Mouse (Mus musculus) forebrain, embryonic 15.5 days (tissue): ENCODE measurements around the gene Atrn. TPM values are rescaled to one million over a fixed set of nuclear protein-coding genes. Genes with fewer than 3 reads are reported as not detected.

ENCODE experiments used
- ATAC-seq: fragments of 200-750 bp; cut with Nextera tagmentation; replicated peaks from 2 replicates; pipeline ENCODE4 v1.8.0; 2017; ENCODE audit warnings: mild to moderate bottlenecking, moderate TSS enrichment, moderate library complexity
- H3K27ac ChIP-seq: fragments of 300-500 bp; sonication (generic); replicated peaks from 2 replicates; pipeline ENCODE4 v1.5.1; 2015; ENCODE audit warnings: mild to moderate bottlenecking, inconsistent platforms
- H3K27me3 ChIP-seq: fragments of 300-500 bp; sonication (generic); 2 replicates; pipeline ENCODE4 v1.6.1; 2015; ENCODE audit warnings: inconsistent platforms
- H3K36me3 ChIP-seq: fragments of 300-500 bp; sonication (generic); 2 replicates; pipeline ENCODE4 v1.6.1; 2015; ENCODE audit warnings: mild to moderate bottlenecking, inconsistent platforms
- H3K4me1 ChIP-seq: fragments of 300-500 bp; sonication (generic); 2 replicates; pipeline ENCODE4 v1.6.1; 2015; ENCODE audit warnings: inconsistent platforms
- H3K4me2 ChIP-seq: fragments of 300-500 bp; sonication (generic); replicated peaks from 2 replicates; pipeline ENCODE4 v1.6.1; 2015; ENCODE audit warnings: mild to moderate bottlenecking, inconsistent platforms
- H3K4me3 ChIP-seq: fragments of 300-500 bp; sonication (generic); 2 replicates; pipeline ENCODE4 v1.5.1; 2015; ENCODE audit warnings: mild to moderate bottlenecking, inconsistent platforms
- H3K9ac ChIP-seq: fragments of 300-500 bp; sonication (generic); replicated peaks from 2 replicates; pipeline ENCODE4 v1.6.1; 2015; ENCODE audit warnings: mild to moderate bottlenecking, inconsistent platforms
- H3K9me3 ChIP-seq: fragments of 300-500 bp; sonication (generic); 2 replicates; pipeline ENCODE4 v1.6.1; 2016; ENCODE audit warnings: inconsistent platforms
- WGBS: fragments of 180-500 bp; shearing (Covaris S2); methylation state at CpG from one replicate; pipeline ENCODE4 v1.1.7; 2015; ENCODE audit warnings: mixed read lengths; 5-methylcytosine and 5-hydroxymethylcytosine counted together
- polyA plus RNA-seq: library from polyadenylated mRNA; unstranded; fragments of >200 nt; fragmentation: Nextera tagmentation; extraction: Ambion mirVana; gene quantifications from 2 replicates; pipeline ENCODE4 v1.2.1, GENCODE M21; 2015

Atrn gene
- polyA plus RNA-seq = 10.7 and 12.2 TPM in 2 replicates

DNA sequence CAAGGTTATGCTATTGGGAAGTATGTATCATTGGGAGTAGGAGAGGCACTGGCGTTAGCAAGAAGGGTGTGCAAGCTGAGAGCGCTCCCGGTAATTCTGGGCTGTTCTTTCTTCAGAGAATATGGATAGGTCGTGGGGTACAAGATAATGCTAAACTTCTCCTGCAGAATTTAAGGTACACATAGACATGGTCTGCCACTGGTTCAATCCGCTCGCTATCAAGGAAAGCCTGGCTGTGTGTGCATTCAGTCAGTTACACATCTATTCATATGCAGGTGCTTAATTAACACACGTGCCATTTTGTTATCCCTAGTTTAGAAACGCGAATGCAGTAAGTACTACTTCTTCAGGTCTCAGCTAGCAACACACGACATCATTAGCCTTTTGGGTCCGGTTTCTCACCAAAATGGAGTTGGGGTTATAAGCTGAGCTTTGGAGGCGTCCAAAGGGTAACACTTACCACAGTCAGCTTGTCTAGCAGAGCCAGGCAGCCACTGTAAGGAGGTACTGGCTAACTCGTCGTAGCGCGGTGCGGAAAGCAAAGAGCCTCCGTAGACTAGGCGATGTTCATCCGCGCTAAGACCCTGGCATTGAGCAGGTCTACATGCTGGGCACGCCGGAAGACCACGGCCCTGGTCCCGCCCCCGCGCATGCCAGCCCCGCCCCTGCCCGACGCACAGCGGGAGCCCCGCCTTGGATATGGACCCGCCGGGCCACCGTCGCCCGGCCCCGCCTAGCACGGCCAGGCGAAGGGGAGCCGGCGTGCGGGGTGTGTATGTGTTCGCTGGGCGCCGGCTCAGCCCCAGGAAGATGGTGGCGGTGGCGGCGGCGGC is at the start of gene Atrn, which contains the start of gene 4930402H24Rik:
Gene Atrn (plus strand): TSS at position 745 of the 833 bp plus-strand sequence.
Gene 4930402H24Rik (minus strand): TSS at position 656 of the 833 bp plus-strand sequence.
- no peaks in the 10 kb centered on the region for H3K27me3 ChIP-seq
- peak within 1 kb of the TSS; percentile 85 for H3K9ac ChIP-seq
- H3K27ac ChIP-seq = peak within 1 kb of the TSS; percentile 86
- H3K4me2 ChIP-seq = peak within 1 kb of the TSS; percentile 59
- H3K4me3 ChIP-seq = peak within 1 kb of the TSS; percentile 67
- H3K4me1 ChIP-seq = peaks cover 22% of the 10 kb centered on the region
- no peaks in the 10 kb centered on the region for H3K9me3 ChIP-seq
- 3% methylated on average over 50 of the region's 50 CpGs for WGBS
- H3K36me3 ChIP-seq = no peaks in the 10 kb centered on the region
- ATAC-seq = peak; percentile 99

DNA sequence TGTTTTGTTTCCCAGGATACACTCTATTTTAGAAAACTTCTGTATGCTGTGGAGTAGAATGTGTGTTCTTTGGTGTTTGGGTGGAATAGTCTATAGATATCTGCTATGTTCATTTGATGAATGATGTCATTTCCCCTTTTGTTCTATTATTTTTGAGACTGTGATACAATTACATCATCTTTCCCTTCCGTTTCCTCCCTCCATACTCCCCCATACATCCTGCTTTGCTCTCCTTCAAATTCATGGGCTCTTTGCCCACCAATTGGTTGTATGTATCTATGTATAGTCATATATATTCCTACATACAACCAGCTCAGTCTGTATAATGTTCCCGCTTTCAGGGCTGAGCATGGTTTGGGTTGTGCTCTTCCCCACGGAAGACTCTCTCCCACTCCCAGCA is 44.2 kb upstream of the Atrn start:
- ATAC-seq = no peak
- Histone ChIP-seq H3K4me1 (no peaks in the 10 kb centered on the region), H3K4me3 (no peak overlapping the region), H3K9ac (no peak overlapping the region), H3K9me3 (no peaks in the 10 kb centered on the region), H3K27me3 (no peaks in the 10 kb centered on the region), H3K36me3 (no peaks in the 10 kb centered on the region), H3K27ac (no peak overlapping the region), H3K4me2 (no peak overlapping the region)
- 85% methylated on average over 3 of the region's 3 CpGs for WGBS

DNA sequence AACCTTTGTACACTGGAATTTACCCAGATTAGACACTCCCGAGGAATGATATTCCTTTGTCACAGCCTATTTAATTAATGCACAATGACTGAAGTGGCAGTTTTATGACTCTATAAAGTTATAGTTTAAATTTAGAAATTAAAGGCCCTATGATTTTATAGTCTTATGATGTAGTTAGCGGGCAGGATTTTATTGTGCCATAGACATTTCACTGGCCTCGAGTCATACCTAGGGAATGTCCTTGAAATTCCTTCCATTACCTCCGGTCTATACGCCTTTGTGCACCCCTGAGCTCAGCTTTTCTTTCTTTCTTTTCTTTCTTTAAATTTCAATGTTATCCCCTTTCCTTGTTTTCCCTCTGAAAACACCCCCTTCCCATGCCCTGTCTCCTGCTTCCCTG is 35.4 kb upstream of the Atrn start:
- H3K9me3 ChIP-seq = no peaks in the 10 kb centered on the region
- ATAC-seq = no peak
- H3K9ac ChIP-seq = no peak overlapping the region
- no peak overlapping the region for H3K4me3 ChIP-seq
- 88% methylated on average over 5 of the region's 5 CpGs for WGBS
- H3K4me2 ChIP-seq = no peak overlapping the region
- H3K27me3 ChIP-seq = no peaks in the 10 kb centered on the region
- no peaks in the 10 kb centered on the region for H3K36me3 ChIP-seq
- no peak overlapping the region for H3K27ac ChIP-seq
- H3K4me1 ChIP-seq = no peaks in the 10 kb centered on the region

DNA sequence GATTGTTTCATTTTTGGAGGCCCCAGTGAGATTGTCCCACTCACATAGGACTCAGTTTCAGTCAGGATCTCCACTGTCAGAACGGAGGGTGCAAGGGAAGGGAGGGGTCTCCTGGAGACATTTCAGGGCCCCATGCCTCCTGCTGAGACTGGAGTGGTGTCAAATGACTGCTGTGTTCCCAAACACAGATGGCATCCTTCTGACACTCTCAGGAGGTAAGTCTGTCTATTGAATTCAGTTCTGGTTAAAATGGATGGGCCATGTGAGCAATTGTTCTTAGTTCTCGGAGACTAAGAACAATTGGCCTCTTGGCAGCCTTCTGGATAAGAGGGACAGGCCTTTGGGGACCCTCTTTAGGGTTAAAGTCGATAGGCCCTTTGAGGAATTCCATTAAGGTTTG is 28.9 kb upstream of the Atrn start:
- no peak for ATAC-seq
- Histone ChIP-seq H3K9ac (no peak overlapping the region), H3K27ac (no peak overlapping the region), H3K36me3 (no peaks in the 10 kb centered on the region), H3K9me3 (no peaks in the 10 kb centered on the region), H3K4me1 (no peaks in the 10 kb centered on the region), H3K4me2 (no peak overlapping the region), H3K27me3 (no peaks in the 10 kb centered on the region), H3K4me3 (no peak overlapping the region)
- WGBS = 50% methylated on average over 3 of the region's 3 CpGs

DNA sequence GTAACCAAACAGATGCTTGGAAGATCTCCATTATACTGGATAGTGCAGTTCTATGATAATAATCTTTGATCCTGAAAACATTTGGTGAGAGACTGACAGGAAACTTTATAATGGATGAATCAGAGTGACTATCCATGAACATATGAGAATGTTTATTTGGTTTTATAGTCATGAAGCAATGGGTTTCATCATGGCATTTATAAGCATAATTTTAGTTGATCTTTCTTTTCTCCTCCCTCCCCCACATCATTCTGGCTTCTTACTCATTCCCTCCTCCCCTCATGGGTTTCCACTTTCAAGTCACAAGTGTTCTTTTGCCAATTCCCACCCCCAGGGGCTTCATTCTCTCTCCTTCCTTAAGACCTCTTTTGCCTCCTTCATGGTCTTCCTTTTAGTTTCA is 19.3 kb upstream of the Atrn start:
- no peaks in the 10 kb centered on the region for H3K27me3 ChIP-seq
- no peaks in the 10 kb centered on the region for H3K4me1 ChIP-seq
- no peak for ATAC-seq
- no peak overlapping the region for H3K4me3 ChIP-seq
- no peak overlapping the region for H3K27ac ChIP-seq
- H3K9ac ChIP-seq = no peak overlapping the region
- no peak overlapping the region for H3K4me2 ChIP-seq
- no peaks in the 10 kb centered on the region for H3K9me3 ChIP-seq
- H3K36me3 ChIP-seq = 0 out of 2 replicates have a peak, but pooled peaks cover 2% of the 10 kb centered on the region

DNA sequence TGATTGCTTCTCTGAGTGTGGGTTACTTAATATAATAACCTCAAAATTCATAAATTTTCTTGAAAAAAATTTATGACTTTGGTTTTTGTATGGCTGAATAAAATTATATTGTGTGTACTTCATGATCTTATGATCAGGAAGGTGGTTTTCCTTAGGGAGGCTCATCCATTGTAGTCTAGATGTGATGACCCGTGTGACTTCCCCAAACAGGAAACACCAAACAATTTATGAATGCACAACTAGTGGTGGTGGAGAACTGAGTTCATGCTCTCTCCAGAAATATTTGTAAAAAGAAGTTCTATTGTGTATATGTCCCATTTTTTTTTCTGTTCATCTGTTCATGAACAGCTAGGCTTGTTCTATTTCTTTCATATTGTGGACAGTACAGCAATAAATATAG is 18.8 kb upstream of the Atrn start:
- Histone ChIP-seq H3K4me3 (no peak overlapping the region), H3K27me3 (no peaks in the 10 kb centered on the region), H3K4me1 (no peaks in the 10 kb centered on the region), H3K4me2 (no peak overlapping the region), H3K9ac (no peak overlapping the region), H3K9me3 (no peaks in the 10 kb centered on the region), H3K27ac (no peak overlapping the region), H3K36me3 (0 out of 2 replicates have a peak, but pooled peaks cover 2% of the 10 kb centered on the region)
- 90% methylated on average over 1 of the region's 1 CpGs for WGBS
- no peak for ATAC-seq

DNA sequence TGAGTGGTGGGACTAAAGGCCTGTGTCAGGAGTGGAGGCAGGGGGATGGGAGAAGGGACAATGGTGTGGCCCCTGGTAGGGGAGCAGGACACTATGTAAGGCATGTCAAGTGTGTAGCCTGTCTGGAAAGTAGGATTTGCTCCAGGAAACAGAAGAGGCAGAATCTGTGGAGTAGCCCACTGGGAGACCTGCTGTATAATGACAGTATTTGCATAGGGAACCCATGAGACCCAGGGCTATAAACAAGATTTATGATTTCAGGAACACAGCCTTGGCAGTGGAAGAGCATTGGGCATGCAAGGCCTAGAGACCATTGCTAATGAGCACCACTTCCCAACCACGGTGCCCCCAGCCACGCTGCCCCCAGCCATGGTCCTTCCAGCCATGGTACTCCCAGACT is 9.4 kb upstream of the Atrn start:
- Histone ChIP-seq H3K9ac (no peak overlapping the region), H3K4me3 (no peak overlapping the region), H3K4me2 (no peak overlapping the region), H3K27ac (no peak overlapping the region), H3K4me1 (peaks cover 6% of the 10 kb centered on the region; the same call in 1 of the 2 replicates), H3K36me3 (no peaks in the 10 kb centered on the region), H3K9me3 (no peaks in the 10 kb centered on the region), H3K27me3 (no peaks in the 10 kb centered on the region)
- WGBS = 98% methylated on average over 2 of the region's 2 CpGs
- ATAC-seq = no peak

DNA sequence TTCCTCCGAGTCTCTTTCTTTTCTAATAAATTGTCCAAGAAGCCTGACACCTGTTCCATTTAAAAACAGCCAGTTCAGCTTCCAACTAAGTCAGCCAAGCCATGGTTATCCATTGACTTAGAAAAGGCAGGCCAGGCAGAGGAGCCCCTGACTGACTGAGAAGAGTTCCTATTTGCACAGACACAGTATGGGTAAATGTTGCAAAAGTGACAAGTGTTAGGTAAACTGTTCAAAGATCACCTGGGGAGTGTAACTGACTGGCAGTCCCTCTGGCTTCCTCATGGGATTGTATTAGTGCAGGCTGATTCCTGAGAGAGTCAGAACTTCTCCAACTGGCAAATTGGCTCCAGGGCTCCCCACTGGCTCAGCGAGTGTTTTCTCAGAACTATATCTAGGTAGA is 8.4 kb upstream of the Atrn start:
- Histone ChIP-seq H3K36me3 (no peaks in the 10 kb centered on the region), H3K4me1 (peaks cover 6% of the 10 kb centered on the region; the same call in 1 of the 2 replicates), H3K9me3 (no peaks in the 10 kb centered on the region), H3K4me3 (no peak overlapping the region), H3K4me2 (no peak overlapping the region), H3K27me3 (no peaks in the 10 kb centered on the region), H3K9ac (no peak overlapping the region), H3K27ac (no peak overlapping the region)
- WGBS = 75% methylated on average over 2 of the region's 2 CpGs
- no peak for ATAC-seq

DNA sequence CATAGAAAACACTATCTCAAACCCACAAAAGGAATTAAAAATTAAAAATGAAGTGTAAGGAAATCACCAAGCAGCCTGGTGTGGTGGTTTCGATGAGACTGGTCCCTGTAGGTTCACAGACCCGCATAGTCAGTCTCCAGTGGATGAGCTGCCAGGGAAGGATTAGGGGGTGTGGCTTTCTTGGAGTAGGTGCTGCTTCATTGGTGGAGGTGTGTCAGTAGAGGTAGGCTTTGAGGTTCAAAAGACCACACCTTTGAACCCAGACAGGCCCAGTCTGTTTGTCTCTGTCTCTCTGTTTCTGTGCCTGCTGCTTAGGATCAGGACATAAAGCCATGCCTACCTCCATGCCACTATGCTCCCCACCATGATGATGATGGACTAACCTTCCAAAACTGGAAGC is 7.5 kb upstream of the Atrn start:
- 90% methylated on average over 2 of the region's 2 CpGs for WGBS
- ATAC-seq = no peak
- Histone ChIP-seq H3K4me2 (no peak overlapping the region), H3K9me3 (no peaks in the 10 kb centered on the region), H3K4me1 (peaks cover 6% of the 10 kb centered on the region; the same call in 1 of the 2 replicates), H3K27ac (no peak overlapping the region), H3K4me3 (no peak overlapping the region), H3K9ac (no peak overlapping the region), H3K27me3 (no peaks in the 10 kb centered on the region), H3K36me3 (no peaks in the 10 kb centered on the region)

DNA sequence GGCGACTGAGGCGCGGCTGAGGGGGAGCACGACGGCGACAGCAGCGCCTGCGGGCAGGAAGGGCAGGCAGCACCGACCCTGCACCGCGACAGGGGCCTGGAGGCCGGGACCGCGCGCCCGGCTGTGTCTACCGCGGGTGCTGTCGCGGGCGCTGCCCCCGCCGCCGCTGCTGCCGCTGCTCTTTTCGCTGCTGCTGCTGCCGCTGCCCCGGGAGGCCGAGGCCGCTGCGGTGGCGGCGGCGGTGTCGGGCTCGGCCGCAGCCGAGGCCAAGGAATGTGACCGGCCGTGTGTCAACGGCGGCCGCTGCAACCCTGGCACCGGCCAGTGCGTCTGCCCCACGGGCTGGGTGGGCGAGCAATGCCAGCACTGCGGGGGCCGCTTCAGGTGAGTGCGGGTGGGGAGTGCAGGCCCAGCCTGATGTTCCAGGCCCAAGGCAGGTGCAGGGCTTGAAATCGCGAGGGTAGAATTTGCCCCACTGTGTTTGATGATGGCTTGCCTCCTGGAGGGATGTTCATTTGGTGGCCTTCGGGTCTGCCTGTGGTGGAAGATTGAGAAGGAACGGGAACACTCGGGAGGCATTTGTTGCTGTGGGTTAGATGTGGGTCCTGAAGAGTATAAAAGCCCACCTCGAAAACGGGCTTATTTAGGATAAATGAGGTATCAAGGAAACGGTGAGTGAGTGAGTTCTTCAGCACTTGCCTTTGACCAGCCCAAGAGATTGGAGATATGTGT is 455 bp downstream of the Atrn start:
- H3K27me3 ChIP-seq = no peaks in the 10 kb centered on the region
- peak overlapping the region; percentile 59 for H3K4me2 ChIP-seq
- peak overlapping the region; percentile 86 for H3K27ac ChIP-seq
- peak overlapping the region; percentile 85 for H3K9ac ChIP-seq
- under 1% methylated on average over 58 of the region's 58 CpGs for WGBS
- H3K4me3 ChIP-seq = peak overlapping the region; percentile 67
- H3K4me1 ChIP-seq = peaks cover 22% of the 10 kb centered on the region
- H3K9me3 ChIP-seq = no peaks in the 10 kb centered on the region
- peak; percentile 53 for ATAC-seq
- H3K36me3 ChIP-seq = no peaks in the 10 kb centered on the region

DNA sequence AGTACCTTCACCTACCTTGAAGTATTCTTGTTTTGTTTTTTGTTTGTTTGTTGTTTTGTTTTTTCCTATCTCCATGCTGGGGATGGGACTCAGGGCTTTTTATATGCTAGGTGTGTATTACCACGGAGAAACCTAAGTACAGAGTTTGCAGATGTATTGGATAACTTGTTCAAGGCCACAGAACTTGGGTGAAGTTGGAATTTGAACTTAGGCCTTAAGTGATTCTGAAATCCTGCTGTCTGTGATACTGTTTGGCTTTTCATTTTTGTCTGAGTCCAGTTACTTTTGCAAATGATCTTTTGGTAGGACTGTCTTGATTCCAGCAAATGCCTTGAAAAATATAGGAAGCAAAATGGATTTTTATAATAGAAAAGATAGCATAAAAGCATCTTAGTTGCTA is 5.4 kb downstream of the Atrn start:
- ATAC-seq = no peak
- 72% methylated on average over 1 of the region's 1 CpGs for WGBS
- H3K4me2 ChIP-seq = no peak overlapping the region
- H3K9ac ChIP-seq = no peak overlapping the region
- no peak overlapping the region for H3K27ac ChIP-seq
- no peaks in the 10 kb centered on the region for H3K36me3 ChIP-seq
- no peaks in the 10 kb centered on the region for H3K27me3 ChIP-seq
- no peaks in the 10 kb centered on the region for H3K9me3 ChIP-seq
- peaks cover 15% of the 10 kb centered on the region for H3K4me1 ChIP-seq
- no peak overlapping the region for H3K4me3 ChIP-seq

DNA sequence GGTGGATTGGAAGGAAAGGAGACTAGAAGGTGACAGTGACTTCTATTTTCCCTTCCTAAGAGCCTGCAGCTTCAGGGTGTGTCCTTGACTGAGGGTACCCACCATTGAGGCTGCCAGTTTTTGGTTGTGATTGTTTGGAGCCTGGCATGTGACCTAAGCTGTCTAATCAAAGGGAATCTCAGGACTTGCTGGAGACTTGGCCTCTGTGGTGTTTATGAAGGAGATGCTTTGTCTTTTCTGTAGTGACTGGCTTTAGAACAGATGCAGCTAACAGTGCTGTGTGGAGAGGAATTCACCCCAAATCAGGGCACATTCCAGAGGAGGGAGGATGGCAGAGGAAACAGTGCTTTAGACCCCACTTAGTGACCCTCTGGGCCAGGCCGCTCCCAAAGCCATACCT is 8.6 kb downstream of the Atrn start:
- H3K9ac ChIP-seq = no peak overlapping the region
- H3K27ac ChIP-seq = no peak overlapping the region
- 88% methylated on average over 1 of the region's 1 CpGs for WGBS
- H3K27me3 ChIP-seq = no peaks in the 10 kb centered on the region
- ATAC-seq = no peak
- no peak overlapping the region for H3K4me2 ChIP-seq
- no peaks in the 10 kb centered on the region for H3K4me1 ChIP-seq
- no peak overlapping the region for H3K4me3 ChIP-seq
- no peaks in the 10 kb centered on the region for H3K36me3 ChIP-seq
- no peaks in the 10 kb centered on the region for H3K9me3 ChIP-seq
